In the genomic region with DNA sequence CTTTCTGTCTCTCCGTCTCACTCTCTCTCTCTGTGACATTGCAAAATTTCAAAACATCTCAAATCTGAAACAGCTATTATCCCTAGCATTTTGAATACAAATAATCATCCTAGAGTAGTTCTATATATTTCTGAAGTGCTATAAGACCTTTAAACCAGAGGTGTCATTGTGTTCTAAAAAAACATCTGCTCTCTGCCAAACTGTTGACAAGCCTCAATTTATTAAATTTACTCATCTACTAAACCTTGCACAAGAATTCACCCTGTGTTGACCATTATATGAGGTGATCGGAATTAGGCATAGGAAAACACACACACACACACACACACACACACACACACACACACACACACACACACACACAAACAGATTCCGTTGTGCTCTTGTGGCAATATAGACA, we compare ENCODE assay signal across 22 mouse cellular contexts.
A peak's percentile ranks its signal among the peaks of the same experiment; 100 is the strongest.
DNase-seq lines count a peak whose midpoint lies in the region; ATAC-seq and TF ChIP-seq lines count a peak whose summit lies in the region.
"Had no signal": no experiment of that assay in that cellular context is flagged by ENCODE, and none has a peak within 500 bp of the region (broad histone marks: within the 10 kb centered on the region; RNA-seq: fewer than 3 reads in every experiment).

No protein-coding gene starts in this region.

- no peak for TF ChIP-seq POLR2A in lung, adult 2 months (IDR thresholded peaks at IDR 0.05; ENCODE audit: borderline replicate concordance, extremely low read depth, low read depth, low read length)

- no peaks in the 10 kb centered on the region for H3K36me3 ChIP-seq in lung, embryonic 14.5 days (ENCODE audit: insufficient read depth)
- no peaks in the 10 kb centered on the region for H3K36me3 ChIP-seq in lung, embryonic 15.5 days
- no peaks in the 10 kb centered on the region for H3K36me3 ChIP-seq in lung, embryonic 16.5 days (ENCODE audit: control insufficient read depth, insufficient read depth, low read length)
- no peaks in the 10 kb centered on the region for H3K36me3 ChIP-seq in lung, postnatal 0 days (ENCODE audit: insufficient read depth, low read length)
- H3K36me3 ChIP-seq: G1E had no signal

- no peak overlapping the region for H3K4me3 ChIP-seq in lung, embryonic 14.5 days (ENCODE audit: low read depth, low read length)
- no peak overlapping the region for H3K4me3 ChIP-seq in lung, adult 2 months (replicated peaks; ENCODE audit: extremely low read depth, low read depth, low read length)
- H3K4me3 ChIP-seq in lung, embryonic 15.5 days = no peak overlapping the region
- no peak overlapping the region for H3K4me3 ChIP-seq in lung, embryonic 16.5 days (ENCODE audit: low read length)
- no peak overlapping the region for H3K4me3 ChIP-seq in lung, postnatal 0 days (ENCODE audit: low read depth, low read length)

- ATAC-seq in lung, embryonic 14.5 days (ENCODE audit: insufficient read depth) = 0 out of 2 replicates have a peak, but pooled peaks have one; percentile 41
- ATAC-seq in lung, embryonic 15.5 days (ENCODE audit: borderline replicate concordance, extremely low read depth, low FRiP score, low TSS enrichment) = peak; percentile 60
- ATAC-seq in lung, embryonic 16.5 days (ENCODE audit: low read depth) = peak; percentile 85
- ATAC-seq in lung, postnatal 0 days = peak; percentile 80
- ATAC-seq: activated CD4-positive, CD25-positive, alpha-beta regulatory T cell, adult 4 months; CD4-positive, CD25-positive, alpha-beta regulatory T cell, adult 4 months; Patski had no signal

- no peak for TF ChIP-seq CTCF in lung, embryonic 14.5 days (IDR thresholded peaks at IDR 0.05; ENCODE audit: low read depth)
- no peak for TF ChIP-seq CTCF in lung, adult 2 months (IDR thresholded peaks at IDR 0.05; ENCODE audit: insufficient read depth, low read length)
- TF ChIP-seq CTCF in lung, postnatal 0 days (IDR thresholded peaks at IDR 0.05) = no peak

- no peak overlapping the region for H3K9ac ChIP-seq in lung, embryonic 14.5 days
- no peak overlapping the region for H3K9ac ChIP-seq in lung, embryonic 15.5 days
- no peak overlapping the region for H3K9ac ChIP-seq in lung, embryonic 16.5 days (ENCODE audit: low read length)
- no peak overlapping the region for H3K9ac ChIP-seq in lung, postnatal 0 days (replicated peaks; ENCODE audit: low read depth)

- H3K27ac ChIP-seq in lung, embryonic 14.5 days (ENCODE audit: low read depth) = no peak overlapping the region
- H3K27ac ChIP-seq in lung, embryonic 15.5 days = 0 out of 2 replicates have a peak overlapping the region, but pooled peaks have one; percentile 3
- H3K27ac ChIP-seq in lung, embryonic 16.5 days (ENCODE audit: low read length) = peak overlapping the region; percentile 76
- no peak overlapping the region; the same call in 1 of the 2 replicates for H3K27ac ChIP-seq in lung, postnatal 0 days (ENCODE audit: low read length)

- no peak overlapping the region for H3K4me2 ChIP-seq in lung, embryonic 14.5 days
- H3K4me2 ChIP-seq in lung, embryonic 15.5 days = no peak overlapping the region
- H3K4me2 ChIP-seq in lung, embryonic 16.5 days (ENCODE audit: low read depth, low read length) = no peak overlapping the region
- no peak overlapping the region for H3K4me2 ChIP-seq in lung, postnatal 0 days (replicated peaks; ENCODE audit: low read depth, low read length)

- no peaks in the 10 kb centered on the region for H3K27me3 ChIP-seq in lung, embryonic 14.5 days (ENCODE audit: insufficient read depth, low read length)
- H3K27me3 ChIP-seq in lung, embryonic 15.5 days = no peaks in the 10 kb centered on the region
- H3K27me3 ChIP-seq in lung, embryonic 16.5 days (ENCODE audit: control insufficient read depth, insufficient read depth, low read depth, low read length) = no peaks in the 10 kb centered on the region
- H3K27me3 ChIP-seq in lung, postnatal 0 days (replicated peaks; ENCODE audit: insufficient read depth, low read length) = no peaks in the 10 kb centered on the region
- H3K27me3 ChIP-seq: CH12.LX, Patski had no signal

- WGBS in lung, embryonic 14.5 days = 52% methylated on average over 3 of the region's 3 CpGs
- 86% methylated on average over 3 of the region's 3 CpGs for WGBS in lung, adult 2 months
- 55% methylated on average over 3 of the region's 3 CpGs for WGBS in lung, embryonic 15.5 days
- WGBS in lung, embryonic 16.5 days = 48% methylated on average over 3 of the region's 3 CpGs
- 62% methylated on average over 3 of the region's 3 CpGs for WGBS in lung, postnatal 0 days

- H3K9me3 ChIP-seq in lung, embryonic 14.5 days (ENCODE audit: low read depth, low read length) = no peaks in the 10 kb centered on the region
- H3K9me3 ChIP-seq in lung, embryonic 15.5 days = no peaks in the 10 kb centered on the region
- no peaks in the 10 kb centered on the region for H3K9me3 ChIP-seq in lung, embryonic 16.5 days (ENCODE audit: control insufficient read depth, low read length)
- H3K9me3 ChIP-seq in lung, postnatal 0 days (ENCODE audit: low read length) = no peaks in the 10 kb centered on the region
- H3K9me3 ChIP-seq: G1E had no signal

- TF ChIP-seq EP300 in lung, postnatal 0 days (IDR thresholded peaks at IDR 0.05) = peak; percentile 54

- no peaks in the 10 kb centered on the region for H3K4me1 ChIP-seq in lung, embryonic 14.5 days (ENCODE audit: insufficient read depth)
- H3K4me1 ChIP-seq in lung, adult 2 months (ENCODE audit: control insufficient read depth, insufficient read depth, low read length) = peaks cover 3% of the 10 kb centered on the region; the same call in 1 of the 2 replicates
- peaks cover 17% of the 10 kb centered on the region for H3K4me1 ChIP-seq in lung, embryonic 15.5 days
- H3K4me1 ChIP-seq in lung, embryonic 16.5 days (replicated peaks; ENCODE audit: control insufficient read depth, insufficient read depth, low read length) = peaks cover 7% of the 10 kb centered on the region; the same call in 1 of the 2 replicates
- H3K4me1 ChIP-seq in lung, postnatal 0 days (ENCODE audit: insufficient read depth, low read depth, low read length) = peaks cover 3% of the 10 kb centered on the region; the same call in 1 of the 2 replicates

- peak; percentile 66 for DNase-seq in lung, embryonic 14.5 days
- no peak for DNase-seq in lung, adult 2 months
- no peak for DNase-seq in lung, postnatal 36 days
- no peak for DNase-seq in lung, postnatal 10 days
- DNase-seq in lung, postnatal 0 days (ENCODE audit: low spot score) = peak; percentile 88
- no peak for DNase-seq in lung, postnatal 25 days (ENCODE audit: low spot score)
- DNase-seq: adrenal gland, adult 2 months; adrenal gland, adult 8-10 months; adrenal gland, postnatal 10 days; adrenal gland, postnatal 14 days; adrenal gland, postnatal 25 days; adrenal gland, postnatal 36 days; B cell, adult 2 months; cerebellum, adult 11 months; cerebellum, adult 11-12 months had no signal

Comparison
In these comparisons a context has a peak if more than half of its experiments do, and no peak if none do; other contexts are left out.
1. DNase-seq: peak in lung, embryonic 14.5 days (single experiment) and lung, postnatal 0 days (single experiment); none in lung, adult 2 months (single experiment), lung, postnatal 36 days (single experiment), lung, postnatal 10 days (single experiment) and lung, postnatal 25 days (single experiment).
2. H3K27ac ChIP-seq: peak in lung, embryonic 15.5 days (single experiment) and lung, embryonic 16.5 days (single experiment); none in lung, embryonic 14.5 days (single experiment) and lung, postnatal 0 days (single experiment).
3. Peak in every context shown above with its lines, with median percentiles within 50 percentile points of each other: ATAC-seq.